Mouse (Mus musculus) neutrophil, adult 65 days (primary cell): Measurements from ENCODE around the gene Fbxo27. TPM values are rescaled to one million over a fixed set of nuclear protein-coding genes. Genes with fewer than 3 reads are reported as not detected.

Experiments used
- total RNA-seq: library from RNA; stranded (reverse); gene quantifications from 2 replicates; pipeline ENCODE4 v1.2.4, GENCODE M21; 2023

Gene Fbxo27
- total RNA-seq: 0.95 TPM in 1 of 2 replicates, not detected in the other

DNA sequence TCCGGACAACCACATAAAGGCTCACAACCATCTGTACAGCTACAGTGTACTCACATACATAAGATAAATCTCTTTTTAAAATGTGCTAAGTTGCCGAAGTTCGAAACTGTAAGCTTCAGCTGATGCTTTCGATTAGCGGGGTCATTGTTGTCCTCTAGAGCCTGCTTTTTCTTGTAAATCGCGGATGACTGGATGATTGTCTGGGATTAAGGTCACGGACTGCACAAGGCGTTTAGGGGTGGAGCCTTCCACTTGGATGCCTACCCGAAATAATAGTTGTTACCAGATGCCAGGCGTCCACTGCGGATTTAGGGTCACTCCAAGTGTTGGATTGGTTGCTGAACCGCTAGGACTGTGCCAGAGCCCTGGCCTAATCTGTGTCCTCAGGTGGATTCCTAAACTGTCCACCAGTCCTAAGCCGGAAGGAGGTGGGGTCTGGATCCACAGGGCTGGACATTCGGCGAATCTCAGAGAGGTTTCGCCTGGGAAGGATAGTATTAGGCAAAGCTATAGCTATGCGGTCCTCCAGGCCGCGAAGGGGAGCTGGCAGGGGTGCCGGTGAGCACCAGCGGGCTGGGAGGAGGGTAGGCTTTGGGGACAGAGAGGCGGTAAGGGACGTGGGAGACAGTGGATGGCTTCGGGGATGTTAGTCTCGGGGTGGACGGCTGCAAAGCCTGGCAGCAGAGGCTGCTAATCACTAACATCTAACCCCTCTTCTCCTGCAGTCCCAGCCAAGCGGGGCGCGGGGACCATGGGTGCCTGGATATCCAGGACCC is at the start of gene Fbxo27:
Gene Fbxo27, plus strand, starts transcription at position 305 of the 776 bp plus-strand sequence.

DNA sequence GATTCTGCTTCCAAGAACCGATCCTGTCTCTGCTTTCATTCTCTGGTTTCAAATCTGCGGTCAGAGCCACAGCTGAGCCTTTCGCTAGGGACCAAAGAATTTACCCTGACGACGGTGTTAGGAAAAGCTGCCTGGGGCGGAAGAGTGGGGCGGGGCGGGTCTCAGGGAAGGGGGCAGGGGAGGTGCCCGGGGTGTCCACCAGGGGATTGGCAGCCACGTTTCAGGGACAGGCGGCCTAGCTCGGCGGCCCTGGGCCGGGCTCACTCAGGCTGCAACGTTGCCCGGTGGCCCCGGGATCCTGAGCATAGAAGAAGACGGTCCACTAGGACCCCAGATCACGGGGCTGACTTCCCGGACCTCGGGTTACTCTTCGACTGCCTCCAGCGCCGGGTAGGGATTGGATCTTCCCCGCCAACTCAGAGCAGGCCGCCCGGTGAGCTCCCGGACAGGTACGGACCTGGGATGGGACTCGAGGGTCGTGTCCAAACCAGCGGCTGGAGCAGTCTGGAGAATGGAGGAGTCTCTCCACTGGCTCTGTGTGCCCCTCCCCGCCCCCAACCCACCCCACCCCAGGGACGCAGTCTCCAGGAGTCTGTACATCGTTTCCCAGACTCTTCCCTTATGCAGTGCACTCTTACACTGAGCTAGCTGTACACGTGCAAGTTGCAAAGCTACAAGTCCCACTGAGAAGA is 24.1 kb downstream of the Fbxo27 start, which contains the start of gene Fbxo17:
Gene Fbxo17, plus strand, starts transcription at position 215 of the 692 bp plus-strand sequence.

DNA sequence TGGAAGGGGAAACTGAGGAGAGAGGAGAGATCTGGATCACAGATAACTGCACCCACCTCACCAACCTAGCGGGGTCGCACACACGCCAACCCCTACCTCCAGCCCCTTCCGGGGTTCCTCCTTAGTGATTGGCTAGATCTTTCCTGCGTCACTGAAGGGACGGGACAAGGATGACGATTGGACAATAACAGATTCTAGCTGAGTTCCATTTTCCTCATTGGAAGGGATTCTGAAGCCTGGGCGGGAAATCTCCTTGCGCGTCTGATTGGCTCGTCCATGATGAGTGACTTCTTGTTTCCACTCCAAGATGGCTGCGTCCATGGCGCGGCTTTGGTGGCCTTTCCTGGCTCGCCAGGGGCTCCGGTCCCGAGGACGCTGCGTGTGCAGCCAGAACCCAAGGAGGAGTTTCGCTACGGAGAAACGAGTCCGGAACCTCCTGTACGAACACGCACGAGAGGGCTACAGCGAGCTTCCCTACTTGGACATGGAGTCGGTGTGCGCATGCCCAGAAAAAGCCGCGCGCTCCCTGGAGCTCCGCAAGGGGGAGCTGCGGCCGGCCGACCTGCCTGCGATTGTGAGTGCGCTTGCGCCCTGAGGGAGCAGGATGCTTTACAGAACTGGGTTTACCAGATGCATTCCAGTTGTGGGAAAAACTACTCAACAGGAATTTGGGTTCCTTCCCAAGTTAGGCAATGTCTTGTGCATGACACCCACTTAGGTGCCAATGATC is 49.2 kb downstream of the Fbxo27 start, which contains the start of the genes Mrps12 and Sars2:
Gene Mrps12, minus strand, starts transcription at position 112 of the 730 bp plus-strand sequence.
Gene Sars2, plus strand, starts transcription at position 284 of the 730 bp plus-strand sequence.

Other genes starting within 250 kb of the Fbxo27 start
- gene Lrfn1, start 240.9 kb upstream of the Fbxo27 start, total RNA-seq: 1.8 and 3.4 TPM in 2 replicates
- not detected in 2 replicates for gene Ifnl2, start 182.4 kb upstream of the Fbxo27 start, total RNA-seq
- gene Ifnl3, start 170.0 kb upstream of the Fbxo27 start, total RNA-seq: not detected in 2 replicates
- not detected in 2 replicates for gene Sycn, start 152.0 kb upstream of the Fbxo27 start, total RNA-seq
- 0.60 and 0.68 TPM in 2 replicates for gene Nccrp1, start 145.6 kb upstream of the Fbxo27 start, total RNA-seq
- 67.4 and 83.8 TPM in 2 replicates for gene Samd4b, start 94.7 kb upstream of the Fbxo27 start, total RNA-seq
- gene Pak4, start 94.7 kb upstream of the Fbxo27 start, total RNA-seq: 7.0 and 7.5 TPM in 2 replicates
- gene Acp7, start 61.5 kb upstream of the Fbxo27 start, total RNA-seq: not detected in 2 replicates
- 2.2 and 4.9 TPM in 2 replicates for gene Fbxo17, start 24.0 kb downstream of the Fbxo27 start, total RNA-seq
- gene Mrps12, start 49.0 kb downstream of the Fbxo27 start, total RNA-seq: 13.6 and 16.0 TPM in 2 replicates
- 6.7 and 8.1 TPM in 2 replicates for gene Sars2, start 49.1 kb downstream of the Fbxo27 start, total RNA-seq
- not detected in 2 replicates for gene Ccer2, start 63.3 kb downstream of the Fbxo27 start, total RNA-seq
- 79.6 and 98.8 TPM in 2 replicates for gene Sirt2, start 73.9 kb downstream of the Fbxo27 start, total RNA-seq
- 69.5 and 83.2 TPM in 2 replicates for gene Nfkbib, start 74.7 kb downstream of the Fbxo27 start, total RNA-seq
- 98.4 and 115 TPM in 2 replicates for gene Rinl, start 96.1 kb downstream of the Fbxo27 start, total RNA-seq
- 348 and 515 TPM in 2 replicates for gene Hnrnpl, start 115.7 kb downstream of the Fbxo27 start, total RNA-seq
- gene Ech1, start 132.4 kb downstream of the Fbxo27 start, total RNA-seq: 100 and 104 TPM in 2 replicates
- 14.9 and 15.9 TPM in 2 replicates for gene Lgals4, start 141.0 kb downstream of the Fbxo27 start, total RNA-seq
- gene Lgals7, start 171.0 kb downstream of the Fbxo27 start, total RNA-seq: not detected in 2 replicates
- not detected in 2 replicates for gene Capn12, start 188.6 kb downstream of the Fbxo27 start, total RNA-seq